17 mouse cellular contexts compared by ENCODE assay signal in genomic region chr1:153051474-153051873, GRCm38 (mm10).
"Had no signal": no experiment of that assay in that cellular context is flagged by ENCODE, and none has a peak within 500 bp of the region (broad histone marks: within the 10 kb centered on the region; RNA-seq: fewer than 3 reads in every experiment).

No protein-coding gene starts in this region.

- ATAC-seq: intestine, embryonic 15.5 days had no signal

- H3K27ac ChIP-seq: intestine, embryonic 15.5 days; kidney, embryonic 15.5 days; left cerebral cortex, adult 2 months; liver, embryonic 15.5 days; macrophage; stomach, postnatal 0 days had no signal

- DNase-seq: kidney, adult 11 months; kidney, adult 8-10 months; kidney, postnatal 10 days; kidney, postnatal 36 days; layer of hippocampus, postnatal 36 days; lung, embryonic 14.5 days; midbrain, embryonic 14.5 days; thymus, adult 2 months; thymus, postnatal 14 days; thymus, postnatal 4 days had no signal

- H3K27me3 ChIP-seq: intestine, embryonic 15.5 days had no signal

- H3K36me3 ChIP-seq: intestine, embryonic 15.5 days; kidney, embryonic 15.5 days; liver, embryonic 15.5 days had no signal

- H3K9me3 ChIP-seq: intestine, embryonic 15.5 days; kidney, embryonic 15.5 days; liver, embryonic 15.5 days had no signal

- H3K4me3 ChIP-seq: intestine, embryonic 15.5 days; kidney, embryonic 15.5 days; left cerebral cortex, adult 2 months; liver, embryonic 15.5 days had no signal

- H3K9ac ChIP-seq: intestine, embryonic 15.5 days; kidney, embryonic 15.5 days; liver, embryonic 15.5 days; lung, embryonic 14.5 days had no signal

- H3K4me2 ChIP-seq: intestine, embryonic 15.5 days; kidney, embryonic 15.5 days; liver, embryonic 11.5 days; liver, embryonic 15.5 days; lung, embryonic 14.5 days had no signal
